Mouse (Mus musculus): ENCODE measurements around the gene Tepp.

Tepp gene

DNA sequence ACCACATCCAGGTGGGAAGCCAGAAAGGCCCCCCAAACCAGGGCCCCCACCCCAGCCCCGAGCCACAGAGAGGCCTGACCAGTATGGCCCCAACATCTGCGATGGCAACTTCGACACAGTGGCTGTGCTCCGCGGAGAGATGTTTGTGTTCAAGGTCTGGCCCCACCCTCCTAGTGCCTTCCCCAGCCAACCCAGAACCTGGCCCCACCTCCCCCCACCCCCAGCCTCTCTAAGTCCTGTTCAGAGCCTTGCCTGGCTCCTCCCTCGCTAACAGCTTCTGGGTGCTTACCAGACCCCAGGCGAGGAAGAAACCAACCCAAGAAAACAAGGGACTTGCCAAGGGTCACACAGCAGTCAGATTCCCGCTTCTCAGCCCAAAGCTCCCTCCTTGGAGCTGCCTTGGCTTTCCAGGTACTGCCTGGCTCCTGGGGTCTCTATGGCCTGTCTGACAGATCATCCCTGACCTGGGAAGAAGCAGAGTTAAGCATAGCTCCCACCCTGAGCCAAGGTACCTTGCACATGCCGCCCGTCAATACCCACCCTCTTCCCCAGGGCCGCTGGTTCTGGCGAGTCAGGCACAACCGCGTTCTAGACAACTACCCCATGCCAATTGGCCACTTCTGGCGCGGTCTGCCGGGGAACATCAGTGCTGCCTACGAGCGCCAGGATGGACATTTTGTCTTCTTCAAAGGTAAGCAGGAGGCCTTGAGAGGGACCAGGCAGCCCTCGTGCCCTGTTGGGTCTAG is 59.4 kb downstream of the Tepp start:
- no peak for DNase-seq

DNA sequence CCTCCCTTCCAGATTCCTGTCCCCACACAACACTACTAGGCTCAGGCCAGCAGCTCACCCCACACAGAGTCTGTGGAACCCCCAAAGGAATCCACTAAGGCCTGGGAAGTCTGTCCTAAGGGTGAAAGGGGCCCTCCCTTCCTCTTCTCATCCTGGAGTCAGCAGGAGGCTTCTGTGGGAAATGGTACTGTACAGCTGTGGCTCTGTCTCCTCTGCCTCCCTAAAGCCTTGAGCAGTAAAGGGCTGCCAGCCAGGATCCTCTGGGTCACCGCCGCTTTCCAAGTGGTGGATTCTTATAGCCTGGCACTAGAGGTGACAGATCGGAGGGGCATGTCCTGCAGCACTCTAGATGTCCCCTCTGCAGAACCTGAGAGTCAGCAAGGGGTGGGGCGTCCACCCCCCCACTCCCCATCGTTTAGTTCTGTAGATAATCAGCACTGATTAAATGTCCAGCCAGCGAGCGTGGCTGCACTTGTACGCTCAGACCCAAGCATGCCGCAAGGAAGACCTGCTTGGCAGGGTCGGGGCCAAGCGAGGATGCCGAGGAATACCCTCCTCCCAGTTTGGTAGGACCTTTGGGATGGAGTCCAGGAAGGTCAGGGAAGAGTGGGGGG is 63.1 kb downstream of the Tepp start:
- no peak for DNase-seq

DNA sequence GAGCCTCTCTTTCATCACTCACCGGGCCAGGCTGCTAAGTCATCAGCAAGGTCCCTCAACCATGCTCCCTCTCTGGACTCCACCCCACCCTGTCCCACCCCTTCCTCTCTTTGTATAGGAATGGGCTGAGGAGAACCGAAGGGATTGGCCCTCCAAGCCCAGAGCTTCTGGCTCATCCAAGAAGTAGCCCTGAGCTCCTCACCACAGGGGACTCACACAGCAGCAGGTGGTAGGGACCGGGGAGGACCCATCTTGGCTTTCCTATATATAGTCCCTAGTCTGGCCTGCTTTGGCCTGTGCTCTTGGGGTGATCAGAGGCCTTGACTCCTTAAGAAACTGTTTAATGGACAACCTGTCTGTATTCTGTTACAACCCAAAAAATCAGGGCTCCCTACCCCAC is 64.1 kb downstream of the Tepp start:
- DNase-seq = no peak

DNA sequence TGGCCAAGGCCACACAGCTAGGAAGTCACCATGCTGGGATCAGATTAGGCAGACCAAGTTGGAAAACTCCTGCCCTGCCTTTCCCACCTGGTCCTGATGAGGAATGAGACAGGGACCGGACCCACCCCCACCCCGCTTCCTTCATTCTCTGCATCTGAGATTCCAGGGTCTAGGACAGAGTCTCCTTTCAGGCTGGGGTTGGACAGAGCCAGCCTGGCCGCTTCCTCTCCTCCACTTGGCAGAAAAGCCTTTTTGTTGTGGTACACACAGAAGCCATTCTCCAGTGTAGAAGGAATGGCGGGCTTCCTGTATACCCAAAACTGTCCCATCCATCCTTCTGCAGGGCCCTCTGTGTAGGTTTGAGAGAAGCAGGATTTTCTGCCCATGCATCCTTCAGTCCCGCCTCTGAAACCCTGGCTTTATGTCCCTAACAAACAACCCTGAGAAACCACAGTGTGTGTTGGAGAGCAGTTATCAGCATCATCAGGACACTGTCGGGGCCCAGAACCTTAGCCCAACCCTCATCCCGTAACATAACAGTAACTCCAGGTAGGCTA is 65.1 kb downstream of the Tepp start:
- no peak for DNase-seq

All from right cerebral cortex, postnatal 25 days (tissue).